Mouse (Mus musculus) stomach, embryonic 14.5 days (tissue): ENCODE results near the gene Mansc1. TPM values are rescaled to one million over a fixed set of nuclear protein-coding genes. Genes with fewer than 3 reads are reported as not detected.

Source experiments
- ATAC-seq: fragments of 200-750 bp; cut with Nextera tagmentation; 2 replicates; pipeline ENCODE4 v1.8.0; 2017; ENCODE audit warnings: low read depth, moderate TSS enrichment; ENCODE audit not compliant: insufficient number of reproducible peaks, insufficient read depth, low FRiP score
- H3K27ac ChIP-seq: fragments of 300-500 bp; sonication (generic); 2 replicates; pipeline ENCODE4 v1.5.1; 2014; ENCODE audit warnings: mild to moderate bottlenecking, low read length, moderate library complexity, mixed read lengths
- H3K27me3 ChIP-seq: fragments of 300-500 bp; sonication (generic); 2 replicates; pipeline ENCODE4 v1.6.1; 2014; ENCODE audit warnings: low read length, control low read depth, mixed read lengths; ENCODE audit not compliant: control insufficient read depth, insufficient read depth
- H3K36me3 ChIP-seq: fragments of 300-500 bp; sonication (generic); 2 replicates; pipeline ENCODE4 v1.6.1; 2014; ENCODE audit warnings: mild to moderate bottlenecking, control low read depth, low read length, moderate library complexity, mixed read lengths; ENCODE audit not compliant: control insufficient read depth, insufficient read depth
- H3K4me1 ChIP-seq: fragments of 300-500 bp; sonication (generic); 2 replicates; pipeline ENCODE4 v1.6.1; 2014; ENCODE audit warnings: low read length, control low read depth, mixed read lengths; ENCODE audit not compliant: control insufficient read depth, insufficient read depth
- H3K4me2 ChIP-seq: fragments of 300-500 bp; sonication (generic); replicated peaks from 2 replicates; pipeline ENCODE4 v1.6.1; 2014; ENCODE audit warnings: low read depth, low read length, control low read depth
- H3K4me3 ChIP-seq: fragments of 300-500 bp; sonication (generic); 2 replicates; pipeline ENCODE4 v1.5.1; 2014; ENCODE audit warnings: low read depth, low read length, control low read depth
- H3K9ac ChIP-seq: fragments of 300-500 bp; sonication (generic); replicated peaks from 2 replicates; pipeline ENCODE4 v1.6.1; 2014; ENCODE audit warnings: low read depth, mild to moderate bottlenecking, control low read depth, low read length, moderate library complexity, mixed read lengths
- H3K9me3 ChIP-seq: fragments of 300-500 bp; sonication (generic); 2 replicates; pipeline ENCODE4 v1.6.1; 2016; ENCODE audit warnings: low read depth, low read length, control low read depth; ENCODE audit not compliant: control insufficient read depth
- WGBS: fragments of 180-500 bp; shearing (Covaris S2); extraction: QIAGEN DNeasy Blood & Tissue Kit; methylation state at CpG from one replicate; pipeline ENCODE4 v1.1.7; 2014; 5-methylcytosine and 5-hydroxymethylcytosine counted together
- polyA plus RNA-seq: library from polyadenylated mRNA; unstranded; fragments of >200 nt; fragmentation: Nextera tagmentation; extraction: Ambion mirVana; gene quantifications from 2 replicates; pipeline ENCODE4 v1.2.1, GENCODE M21; 2014

Gene Mansc1
- polyA plus RNA-seq, 1 experiment from 2014 or later, result 9.6 TPM

DNA sequence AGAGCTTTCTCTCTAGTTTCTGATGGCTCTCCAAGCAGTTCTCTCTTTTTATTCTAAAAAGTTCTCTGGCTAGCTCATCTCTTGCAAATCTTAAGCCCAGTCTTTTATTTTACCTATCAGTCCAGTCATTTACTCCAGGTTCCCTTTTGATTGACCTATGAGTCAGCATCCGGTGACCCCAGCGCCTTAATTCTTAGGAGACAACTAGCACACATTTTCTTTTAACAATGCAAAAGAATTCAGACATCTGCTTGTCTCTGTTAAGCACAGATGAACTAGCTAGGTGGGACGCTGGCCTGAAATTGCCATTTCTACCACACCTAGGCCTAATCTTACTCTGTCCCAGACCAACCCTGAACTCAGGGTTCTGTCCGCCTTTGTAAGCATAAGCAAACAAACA is 52.8 kb downstream of the Mansc1 start:
- Histone ChIP-seq H3K27ac (no peak overlapping the region), H3K27me3 (no peaks in the 10 kb centered on the region), H3K4me3 (no peak overlapping the region), H3K4me2 (no peak overlapping the region), H3K4me1 (no peaks in the 10 kb centered on the region), H3K9me3 (no peaks in the 10 kb centered on the region), H3K36me3 (no peaks in the 10 kb centered on the region), H3K9ac (no peak overlapping the region)
- 90% methylated on average over 4 of the region's 4 CpGs for WGBS
- no peak for ATAC-seq

DNA sequence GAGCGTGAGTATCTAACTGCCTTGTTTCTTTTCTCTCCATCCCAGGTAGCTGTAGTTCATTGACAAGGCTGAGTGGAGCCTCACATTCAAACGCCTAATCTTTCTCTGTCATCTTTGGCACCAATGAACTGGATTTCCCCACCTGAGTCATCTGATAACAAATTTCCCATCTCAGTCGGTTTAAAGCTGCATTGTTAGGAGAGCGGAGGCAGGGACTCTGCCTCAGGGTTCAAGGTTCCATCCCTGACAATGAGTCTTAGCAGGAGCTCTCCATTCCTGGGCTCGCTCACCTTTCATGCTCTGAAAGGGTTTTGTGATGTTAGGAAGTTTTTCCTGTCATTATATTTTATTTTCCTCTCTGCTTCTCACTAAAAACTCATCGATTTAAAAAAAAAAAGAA is 54.2 kb downstream of the Mansc1 start:
- Histone ChIP-seq H3K27me3 (no peaks in the 10 kb centered on the region), H3K9me3 (no peaks in the 10 kb centered on the region), H3K27ac (no peak overlapping the region), H3K36me3 (no peaks in the 10 kb centered on the region), H3K4me1 (no peaks in the 10 kb centered on the region), H3K4me3 (no peak overlapping the region), H3K9ac (no peak overlapping the region), H3K4me2 (no peak overlapping the region)
- no peak for ATAC-seq
- WGBS, result 56% methylated on average over 6 of the region's 6 CpGs

DNA sequence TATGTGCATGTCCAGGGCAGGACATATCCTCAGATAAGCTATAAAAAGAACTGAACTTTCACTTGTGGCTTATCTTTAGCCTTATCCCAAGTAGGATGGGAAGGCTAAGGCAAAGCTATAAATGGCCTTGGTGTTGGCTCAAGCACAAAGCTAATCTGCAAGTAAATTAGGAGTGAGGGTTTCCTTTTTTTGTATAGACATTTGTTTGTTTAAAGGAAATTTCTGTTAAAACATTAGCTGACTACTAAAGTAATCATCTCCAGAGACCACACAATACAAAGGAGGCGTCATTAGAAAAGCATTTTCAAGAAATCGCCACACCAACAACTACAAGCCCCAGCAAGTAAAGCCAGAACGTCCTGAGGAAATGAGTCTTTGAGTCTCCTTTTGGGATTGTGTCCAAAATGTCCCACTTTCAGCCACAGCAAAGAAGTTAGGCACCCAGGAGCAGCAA is 57.0 kb downstream of the Mansc1 start:
- Histone ChIP-seq H3K27ac (no peak overlapping the region), H3K27me3 (no peaks in the 10 kb centered on the region), H3K9ac (no peak overlapping the region), H3K4me3 (no peak overlapping the region), H3K4me1 (no peaks in the 10 kb centered on the region), H3K4me2 (no peak overlapping the region), H3K9me3 (no peaks in the 10 kb centered on the region), H3K36me3 (no peaks in the 10 kb centered on the region)
- no peak for ATAC-seq
- WGBS, result 47% methylated on average over 3 of the region's 3 CpGs

DNA sequence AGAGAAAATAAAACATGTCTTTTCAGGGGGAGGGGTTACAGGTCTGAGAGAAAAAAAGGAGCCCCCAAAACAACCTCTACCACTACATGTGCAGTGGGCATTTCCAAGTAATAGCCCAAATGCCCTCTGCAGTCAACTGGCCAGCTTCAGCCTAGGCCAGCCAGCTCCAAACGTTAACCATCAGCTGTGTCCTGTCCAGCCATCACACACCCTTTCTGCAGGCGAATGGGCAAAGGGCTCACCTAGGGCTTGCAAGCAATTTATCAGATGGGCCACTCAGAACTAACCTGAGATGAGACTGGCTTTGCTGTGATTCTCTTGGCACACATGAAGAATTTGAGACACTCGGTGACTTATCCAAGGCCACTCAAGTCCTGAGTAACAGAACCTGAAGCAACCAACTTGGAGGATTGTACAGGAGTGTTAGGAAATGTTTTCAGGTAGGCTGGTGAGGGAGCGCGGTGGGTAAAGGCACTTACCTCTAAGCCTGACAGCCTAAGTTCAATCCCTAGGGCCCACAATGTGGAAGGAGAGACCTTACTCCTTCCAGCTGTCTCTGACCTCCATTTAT is 64.2 kb downstream of the Mansc1 start:
- H3K27me3 ChIP-seq, result no peaks in the 10 kb centered on the region
- no peaks in the 10 kb centered on the region for H3K9me3 ChIP-seq
- ATAC-seq, result no peak
- no peak overlapping the region for H3K4me2 ChIP-seq
- H3K36me3 ChIP-seq, result no peaks in the 10 kb centered on the region
- 69% methylated on average over 5 of the region's 5 CpGs for WGBS
- peaks cover 11% of the 10 kb centered on the region for H3K4me1 ChIP-seq
- H3K27ac ChIP-seq, result no peak overlapping the region
- no peak overlapping the region for H3K4me3 ChIP-seq
- H3K9ac ChIP-seq, result no peak overlapping the region

DNA sequence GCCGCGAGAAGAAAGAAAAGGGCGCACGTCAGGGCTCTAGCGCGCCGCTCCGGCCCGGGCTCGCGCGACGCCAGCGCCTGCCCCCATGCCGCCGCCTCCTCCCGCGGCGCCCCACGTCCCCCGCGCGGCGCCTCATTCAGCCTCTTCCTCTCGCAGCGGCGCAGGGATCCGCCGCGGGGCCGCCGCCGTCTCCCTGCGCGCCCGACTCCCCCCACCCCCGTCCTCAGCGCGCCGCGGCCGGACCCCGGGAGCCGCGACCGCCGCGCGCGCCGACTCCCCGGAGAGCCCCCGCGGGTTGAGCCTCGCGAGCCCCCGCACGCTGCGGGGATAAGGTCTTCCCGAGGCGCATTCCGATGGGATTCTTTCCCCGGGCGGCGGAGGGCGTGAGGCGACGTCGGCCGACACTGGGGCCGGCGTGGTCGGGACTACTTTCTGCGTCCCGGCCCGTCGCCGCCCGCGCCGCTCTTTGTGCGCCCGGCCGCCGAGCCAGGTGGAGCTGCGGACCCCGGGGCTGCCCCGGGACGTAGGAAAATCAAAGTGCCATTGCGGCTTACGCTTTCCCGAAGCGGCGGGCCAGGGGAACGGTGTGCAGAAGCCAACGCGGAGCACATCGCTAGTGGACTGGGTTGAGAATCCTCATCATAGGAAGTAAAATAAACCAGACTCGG is 65.3 kb downstream of the Mansc1 start, which contains the start of gene Lrp6:
TSS of gene Lrp6 (minus strand) at position 148 of the 668 bp plus-strand sequence.
- H3K9me3 ChIP-seq, result no peaks in the 10 kb centered on the region
- H3K27me3 ChIP-seq, result no peaks in the 10 kb centered on the region
- H3K4me2 ChIP-seq, result peak within 1 kb of the TSS; percentile 85
- no peaks in the 10 kb centered on the region for H3K36me3 ChIP-seq
- peak within 1 kb of the TSS; percentile 98 for H3K9ac ChIP-seq
- H3K4me1 ChIP-seq, result peaks cover 11% of the 10 kb centered on the region
- under 1% methylated on average over 90 of the region's 99 CpGs for WGBS
- peak within 1 kb of the TSS; percentile 99 for H3K27ac ChIP-seq
- H3K4me3 ChIP-seq, result peak within 1 kb of the TSS; percentile 83
- peak; percentile 92 for ATAC-seq

DNA sequence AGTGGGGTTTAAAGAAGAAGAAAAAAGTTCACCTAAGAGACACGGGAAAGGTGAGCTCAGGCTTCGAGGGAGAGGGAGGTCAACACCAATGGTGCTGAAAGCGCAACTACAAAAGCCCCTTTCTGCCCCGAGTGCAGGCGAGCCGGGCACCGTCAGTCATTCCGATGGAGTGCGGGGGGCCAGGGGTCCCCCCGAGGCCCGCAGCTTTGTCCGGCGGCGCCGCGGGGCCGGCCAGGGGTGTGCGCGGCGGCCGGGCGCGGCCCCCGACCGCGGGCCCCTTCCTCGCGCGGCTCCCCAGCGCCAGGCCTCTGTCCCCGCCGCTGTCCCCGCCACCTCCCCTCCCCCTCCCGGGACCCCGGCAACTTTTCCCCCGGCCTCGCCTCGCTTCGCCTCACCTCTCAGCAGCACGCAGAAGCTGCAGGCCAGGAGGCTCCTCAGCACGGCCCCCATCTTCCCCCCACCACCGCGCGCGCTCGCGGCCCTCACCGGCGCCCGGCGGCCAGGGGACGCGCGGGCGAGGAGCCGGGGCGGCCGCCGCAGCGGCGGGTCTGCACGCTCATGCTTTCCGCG is 66.0 kb downstream of the Mansc1 start:
- H3K4me1 ChIP-seq, result peaks cover 11% of the 10 kb centered on the region
- H3K9ac ChIP-seq, result peak overlapping the region; percentile 98
- no peaks in the 10 kb centered on the region for H3K9me3 ChIP-seq
- peak overlapping the region; percentile 85 for H3K4me2 ChIP-seq
- peak overlapping the region; percentile 83 for H3K4me3 ChIP-seq
- peak overlapping the region; percentile 99 for H3K27ac ChIP-seq
- H3K36me3 ChIP-seq, result no peaks in the 10 kb centered on the region
- no peaks in the 10 kb centered on the region for H3K27me3 ChIP-seq
- under 1% methylated on average over 38 of the region's 64 CpGs for WGBS
- ATAC-seq, result peak; percentile 58

DNA sequence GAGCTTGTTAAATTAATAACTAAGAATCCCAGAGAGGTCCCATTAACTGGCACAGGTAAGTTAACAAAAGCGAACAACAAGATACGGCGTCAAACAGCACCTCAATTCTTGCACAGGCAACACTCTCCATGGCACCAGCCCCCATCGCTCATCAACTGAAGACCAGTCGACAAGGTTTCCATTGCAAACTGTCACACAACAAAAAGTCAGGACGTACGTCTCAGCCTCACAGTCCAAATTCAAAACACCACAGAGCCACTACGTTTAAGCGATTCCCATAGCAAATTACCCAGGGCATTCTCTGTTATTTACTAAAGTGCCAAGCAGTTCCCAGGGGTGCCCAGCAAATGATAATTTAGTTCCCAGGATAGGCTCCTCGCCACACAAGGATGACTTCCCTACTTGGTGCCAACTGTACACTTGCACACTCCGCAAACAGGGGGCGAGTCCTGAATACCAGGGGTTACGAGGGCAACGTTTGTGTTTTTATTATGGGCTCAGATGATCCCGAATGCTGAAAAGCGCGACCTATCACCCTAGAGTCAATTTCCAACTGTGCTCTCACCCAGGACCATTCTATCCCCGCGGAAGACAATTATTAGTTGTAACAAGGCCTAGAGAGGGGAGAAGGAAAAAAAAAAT is 66.6 kb downstream of the Mansc1 start:
- peak overlapping the region; percentile 98 for H3K9ac ChIP-seq
- no peaks in the 10 kb centered on the region for H3K36me3 ChIP-seq
- peak overlapping the region; percentile 85 for H3K4me2 ChIP-seq
- H3K4me3 ChIP-seq, result peak overlapping the region; percentile 83
- H3K9me3 ChIP-seq, result no peaks in the 10 kb centered on the region
- WGBS, result 2% methylated on average over 19 of the region's 19 CpGs
- H3K27ac ChIP-seq, result peak overlapping the region; percentile 99; the same call in 1 of the 2 replicates
- no peak for ATAC-seq
- H3K4me1 ChIP-seq, result peaks cover 11% of the 10 kb centered on the region
- H3K27me3 ChIP-seq, result no peaks in the 10 kb centered on the region

DNA sequence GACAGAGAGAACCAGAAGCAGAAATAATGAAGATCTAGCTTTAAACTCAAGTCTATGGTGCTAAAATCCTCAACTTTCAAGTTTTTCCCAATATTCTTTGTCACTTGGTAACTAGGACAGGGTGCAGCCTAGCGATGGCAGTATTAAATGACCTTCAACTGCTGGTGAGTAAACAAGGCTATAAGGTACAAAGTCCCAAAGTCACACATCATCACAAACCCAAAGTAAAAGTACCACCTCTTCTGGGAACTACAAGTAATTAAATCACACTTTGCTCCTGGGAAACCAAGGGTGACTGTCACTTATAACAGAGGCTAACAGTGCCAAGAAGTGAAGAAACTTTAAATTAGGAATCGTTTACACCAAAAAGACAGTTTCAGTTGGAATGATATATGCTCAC is 67.7 kb downstream of the Mansc1 start:
- H3K4me2 ChIP-seq, result peak overlapping the region; percentile 85
- WGBS, result 32% methylated on average over 2 of the region's 2 CpGs
- no peaks in the 10 kb centered on the region for H3K36me3 ChIP-seq
- H3K4me3 ChIP-seq, result peak overlapping the region; percentile 83; the same call in 1 of the 2 replicates
- no peak for ATAC-seq
- H3K27me3 ChIP-seq, result no peaks in the 10 kb centered on the region
- H3K9ac ChIP-seq, result no peak overlapping the region
- no peaks in the 10 kb centered on the region for H3K9me3 ChIP-seq
- H3K27ac ChIP-seq, result no peak overlapping the region
- H3K4me1 ChIP-seq, result peaks cover 11% of the 10 kb centered on the region
